Mouse (Mus musculus): ENCODE measurements around the gene Meis2.

The Meis2 gene

GRCm38 (mm10) chr2:115813721-115814120, 251.9 kb downstream of the Meis2 start:
- ATAC-seq (ENCODE audit: insufficient number of reproducible peaks, low FRiP score, low TSS enrichment) = no peak

- ATAC-seq (ENCODE audit: insufficient number of reproducible peaks, low FRiP score, low TSS enrichment) = no peak
Observed at GRCm38 (mm10) chr2:115813316-115813715, 252.3 kb downstream of the Meis2 start.

Measured in cerebellum, adult (tissue).